11 mouse cellular contexts compared by ENCODE assay signal in the genomic region with DNA sequence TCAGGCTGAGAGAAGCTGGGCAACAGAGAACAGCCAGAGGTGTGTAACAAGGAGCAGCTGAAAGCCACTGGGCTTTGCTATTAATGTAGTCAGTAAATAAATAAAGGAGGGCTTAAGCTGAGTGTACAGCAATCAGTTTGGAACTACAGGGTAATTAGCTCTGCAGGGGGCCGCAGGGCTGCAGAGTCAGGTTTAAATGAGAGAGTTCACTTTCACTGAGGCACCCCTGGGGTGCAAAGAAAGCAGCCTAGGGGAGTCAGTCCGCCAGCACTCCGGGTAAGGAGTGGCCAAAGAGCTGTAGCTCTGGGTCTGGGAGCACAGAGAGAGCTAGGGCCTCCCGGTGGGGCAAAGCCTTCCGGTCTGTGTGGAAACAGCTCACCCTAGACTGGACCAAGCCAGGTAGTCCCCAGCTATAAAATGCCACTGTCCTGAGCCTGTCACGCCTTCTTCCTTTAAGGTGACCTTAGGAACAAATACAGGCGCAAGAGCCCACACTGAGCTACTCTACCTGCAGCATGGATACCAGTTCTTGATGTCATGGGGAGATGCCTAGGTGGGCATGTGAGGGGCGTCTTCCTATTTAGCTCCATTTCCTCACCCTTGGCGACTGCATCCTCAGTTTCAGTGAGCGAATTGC. TPM values are rescaled to one million over a fixed set of nuclear protein-coding genes. Genes with fewer than 3 reads are reported as not detected.
DNase-seq lines count a peak whose midpoint lies in the region; ATAC-seq and TF ChIP-seq lines count a peak whose summit lies in the region.
"Had no signal": no experiment of that assay in that cellular context is flagged by ENCODE, and none has a peak within 500 bp of the region (broad histone marks: within the 10 kb centered on the region; RNA-seq: fewer than 3 reads in every experiment).

No protein-coding gene starts in this region.

- no peak for ATAC-seq in cerebellum, adult (ENCODE audit: insufficient number of reproducible peaks, low FRiP score, low TSS enrichment)
- no peak for ATAC-seq in kidney, embryonic 14.5 days (ENCODE audit: low FRiP score, low TSS enrichment)
- ATAC-seq in kidney, embryonic 16.5 days (ENCODE audit: low FRiP score, low TSS enrichment) = 0 out of 2 replicates have a peak, but pooled peaks have one; percentile 26
- no peak for ATAC-seq in granulocyte monocyte progenitor cell, adult 5-6 weeks (replicated peaks; ENCODE audit: poor library complexity, severe bottlenecking)
- ATAC-seq: intestine, embryonic 15.5 days had no signal

- H3K36me3 ChIP-seq in kidney, adult 2 months (ENCODE audit: control insufficient read depth, insufficient read depth, low read length) = no peaks in the 10 kb centered on the region
- no peaks in the 10 kb centered on the region for H3K36me3 ChIP-seq in kidney, embryonic 14.5 days (ENCODE audit: control insufficient read depth, insufficient read depth, low read length)
- no peaks in the 10 kb centered on the region for H3K36me3 ChIP-seq in kidney, embryonic 16.5 days (ENCODE audit: insufficient read depth, low read length)
- H3K36me3 ChIP-seq: intestine, embryonic 15.5 days; stomach, embryonic 15.5 days had no signal

- WGBS in kidney, adult 2 months = 52% methylated on average over 10 of the region's 10 CpGs
- 31% methylated on average over 10 of the region's 10 CpGs for WGBS in kidney, embryonic 14.5 days
- WGBS in kidney, embryonic 16.5 days = 37% methylated on average over 10 of the region's 10 CpGs

- H3K4me2 ChIP-seq in kidney, embryonic 14.5 days (replicated peaks; ENCODE audit: low read depth, low read length) = no peak overlapping the region
- no peak overlapping the region for H3K4me2 ChIP-seq in kidney, embryonic 16.5 days (replicated peaks; ENCODE audit: low read depth, low read length)
- H3K4me2 ChIP-seq: intestine, embryonic 15.5 days; stomach, embryonic 15.5 days had no signal

- H3K27me3 ChIP-seq in kidney, adult 2 months (replicated peaks; ENCODE audit: control insufficient read depth, insufficient read depth, low read length) = no peaks in the 10 kb centered on the region
- peaks cover 6% of the 10 kb centered on the region; the same call in 1 of the 2 replicates for H3K27me3 ChIP-seq in kidney, embryonic 14.5 days (ENCODE audit: control insufficient read depth, insufficient read depth, low read length)
- peaks cover 13% of the 10 kb centered on the region; the same call in 1 of the 2 replicates for H3K27me3 ChIP-seq in kidney, embryonic 16.5 days (ENCODE audit: insufficient read depth, low read length)

- DNase-seq in cerebellum, postnatal 25 days = peak; percentile 9 to 12
- peak; percentile 35 for DNase-seq in kidney, adult 2 months
- DNase-seq in R1 (ENCODE audit: low read depth, low spot score) = peak; percentile 50
- DNase-seq in cerebellum, adult 8-10 months = no peak

- H3K4me3 ChIP-seq in kidney, adult 2 months (ENCODE audit: insufficient read depth, low read depth, low read length) = no peak overlapping the region
- H3K4me3 ChIP-seq in kidney, embryonic 14.5 days (ENCODE audit: low read length) = no peak overlapping the region
- no peak overlapping the region for H3K4me3 ChIP-seq in kidney, embryonic 16.5 days (ENCODE audit: low read length)
- H3K4me3 ChIP-seq: intestine, embryonic 15.5 days; stomach, embryonic 15.5 days had no signal

- TF ChIP-seq POLR2A in kidney, adult 2 months (IDR thresholded peaks at IDR 0.05; ENCODE audit: low read depth, low read length) = no peak

- H3K9me3 ChIP-seq in kidney, embryonic 14.5 days (ENCODE audit: control insufficient read depth, low read length) = peaks cover 4% of the 10 kb centered on the region; the same call in 1 of the 2 replicates
- H3K9me3 ChIP-seq in kidney, embryonic 16.5 days (ENCODE audit: low read length) = peaks cover 7% of the 10 kb centered on the region
- H3K9me3 ChIP-seq: intestine, embryonic 15.5 days; stomach, embryonic 15.5 days had no signal

- H3K27ac ChIP-seq in kidney, adult 2 months (ENCODE audit: insufficient read depth, low read depth, low read length) = no peak overlapping the region
- H3K27ac ChIP-seq in kidney, embryonic 14.5 days (ENCODE audit: low read depth, low read length) = no peak overlapping the region
- no peak overlapping the region for H3K27ac ChIP-seq in kidney, embryonic 16.5 days (ENCODE audit: low read length)
- H3K27ac ChIP-seq: intestine, embryonic 15.5 days; stomach, embryonic 15.5 days had no signal

- no peak for TF ChIP-seq CTCF in kidney, adult 2 months (conservative IDR thresholded peaks at IDR 0.05; ENCODE audit: insufficient read depth, insufficient read length, low read depth, low read length)

- no peak overlapping the region for H3K9ac ChIP-seq in kidney, embryonic 14.5 days (ENCODE audit: low read depth, low read length)
- no peak overlapping the region for H3K9ac ChIP-seq in kidney, embryonic 16.5 days (replicated peaks; ENCODE audit: low read length)
- H3K9ac ChIP-seq: intestine, embryonic 15.5 days; stomach, embryonic 15.5 days had no signal

- H3K4me1 ChIP-seq in kidney, adult 2 months (ENCODE audit: control insufficient read depth, insufficient read depth, low read length) = peaks cover 15% of the 10 kb centered on the region
- peaks cover 25% of the 10 kb centered on the region for H3K4me1 ChIP-seq in kidney, embryonic 14.5 days (ENCODE audit: control insufficient read depth, insufficient read depth, low read length)
- H3K4me1 ChIP-seq in kidney, embryonic 16.5 days (ENCODE audit: insufficient read depth, low read length) = peaks cover 23% of the 10 kb centered on the region

RNA-seq across cellular contexts. Expression of a gene that starts 42.8 kb away (rescaled TPM):
- 2.0 and 3.1 TPM in 2 replicates for polyA plus RNA-seq in kidney, adult 2 months (2012; rRNA removed)
- 0.55 and 1.7 TPM in 2 replicates for polyA plus RNA-seq in kidney, embryonic 14.5 days (2014; fragmentation: Nextera tagmentation; extraction: Ambion mirVana)
- 2.4 TPM in 2 replicates for polyA plus RNA-seq in kidney, embryonic 16.5 days (2015; fragmentation: Nextera tagmentation; extraction: Ambion mirVana)
- not detected in 2 replicates for total RNA-seq in granulocyte monocyte progenitor cell, adult 5-6 weeks (2014; fragmentation: Nextera tagmentation)
- not detected in 2 replicates for total RNA-seq in granulocyte monocyte progenitor cell, adult 5-6 weeks (2017)
- total RNA-seq: megakaryocyte progenitor cell, adult 5-6 weeks had no signal
